Mouse (Mus musculus) olfactory bulb, adult 2 months (tissue): ENCODE measurements around the gene Eipr1.

Experiments
- CTCF ChIP-seq: fragments of 200-500 bp; IDR thresholded peaks from 2 replicates; pipeline ENCODE4 v1.5.1; 2012; ENCODE audit warnings: low read depth, mild to moderate bottlenecking, low read length, moderate library complexity; ENCODE audit not compliant: insufficient read depth
- POLR2A ChIP-seq: fragments of 200-500 bp; IDR thresholded peaks from 2 replicates; pipeline ENCODE4 v1.6.1; 2012; ENCODE audit warnings: mild to moderate bottlenecking, low read depth, low read length, moderate library complexity; ENCODE audit not compliant: insufficient read depth

- TF ChIP-seq POLR2A (no peak), CTCF (no peak)
Observed at GRCm38 (mm10) chr12:28775627-28776026, 24.0 kb downstream of the Eipr1 start.
